Mouse (Mus musculus) urinary bladder, adult 18-20 months (tissue): Measurements from ENCODE around the gene Llph.

Experiments used
- DNase-seq, 2 experiments: peaks; one replicate each; pipeline ENCODE4 v3.0.0; 2022; ENCODE audit warnings: low spot score in 2 of 2, mixed read lengths in 2 of 2

Llph gene

GRCm38 (mm10) chr10:120273335-120273734, 46.5 kb downstream of the Llph start:
- no peak for DNase-seq

GRCm38 (mm10) chr10:120279482-120280128, 52.7 kb downstream of the Llph start:
- DNase-seq = no peak

- no peak for DNase-seq
Observed at GRCm38 (mm10) chr10:120280375-120280774, 53.5 kb downstream of the Llph start.

GRCm38 (mm10) chr10:120281700-120282099, 54.8 kb downstream of the Llph start:
- no peak for DNase-seq
